Mouse (Mus musculus): ENCODE measurements around the gene Prox2. TPM values are rescaled to one million over a fixed set of nuclear protein-coding genes. Genes with fewer than 3 reads are reported as not detected.
A peak's percentile ranks its signal among the peaks of the same experiment; 100 is the strongest.

Prox2 gene
- 3.0 and 3.1 TPM in 2 replicates for polyA plus RNA-seq (2015; fragmentation: Nextera tagmentation; extraction: Ambion mirVana)

DNA sequence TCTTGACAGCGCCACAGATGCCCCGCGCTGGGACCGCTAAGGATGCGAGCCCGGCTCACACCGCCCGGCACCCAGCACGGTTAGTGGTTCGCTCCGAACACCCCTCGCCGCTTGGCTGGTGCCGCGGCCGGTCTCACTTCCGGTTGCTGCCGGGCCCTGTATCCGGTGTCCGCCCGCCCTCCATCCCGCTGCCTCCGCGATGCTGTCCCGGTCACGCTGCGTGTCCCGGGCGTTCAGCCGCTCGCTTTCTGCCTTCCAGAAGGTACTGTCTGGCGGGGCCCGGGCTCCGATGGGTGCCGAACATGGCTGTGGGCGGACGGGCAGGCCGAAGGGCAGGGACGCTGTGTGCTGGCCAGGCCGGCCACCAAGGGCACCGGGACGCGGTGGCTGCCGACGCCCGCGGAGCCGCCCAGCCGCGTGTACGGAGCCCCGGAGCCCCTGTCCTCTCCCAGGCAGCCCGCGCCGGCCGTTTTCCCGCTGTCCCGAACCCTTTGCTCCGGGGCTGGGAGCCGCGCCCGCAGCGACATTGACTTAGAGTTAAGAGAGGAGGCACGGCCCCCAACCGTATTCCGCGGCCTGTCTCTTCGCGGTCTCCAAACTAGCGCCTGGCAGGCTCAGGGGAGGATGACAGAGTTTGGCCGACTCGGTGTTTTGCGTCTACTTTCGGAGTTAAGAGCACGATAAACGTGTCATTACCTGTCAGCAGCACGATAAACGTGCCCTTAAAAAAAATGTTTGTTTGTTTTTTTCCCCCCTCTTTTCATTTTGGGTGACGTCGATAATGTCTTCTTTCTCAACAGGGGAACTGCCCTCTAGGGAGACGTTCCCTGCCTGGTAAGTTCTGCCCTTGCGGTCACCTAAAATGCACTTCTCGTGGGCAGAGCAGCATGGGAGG is at the start of gene Prox2, which contains the start of gene Dlst:
TSS of gene Prox2 (minus strand) at position 62 of the 895 bp plus-strand sequence.
TSS of gene Dlst (plus strand) at position 136 of the 895 bp plus-strand sequence.
- peaks cover 60% of the 10 kb centered on the region for H3K4me1 ChIP-seq (replicated peaks)
- peak; percentile 93 for ATAC-seq (ENCODE audit: low read depth)

GRCm38 (mm10) chr12:85159592-85159991 is 49.0 kb upstream of the Prox2 start:
- Histone ChIP-seq H3K36me3 (no peaks in the 10 kb centered on the region), H3K9ac (no peak overlapping the region), H3K27me3 (0 out of 2 replicates have a peak, but pooled peaks cover 3% of the 10 kb centered on the region), H3K4me1 (replicated peaks) (peaks cover 7% of the 10 kb centered on the region), H3K27ac (no peak overlapping the region), H3K4me3 (replicated peaks) (no peak overlapping the region), H3K4me2 (no peak overlapping the region), H3K9me3 (replicated peaks) (no peaks in the 10 kb centered on the region)
- ATAC-seq (ENCODE audit: low read depth) (no peak), DNase-seq (no peak)
- WGBS (ENCODE audit: insufficient replicate concordance): 50% methylated on average over 5 of the region's 5 CpGs

More for the DNA sequence above, at the start of gene Prox2, which contains the start of gene Dlst:
- DNase-seq: peak; percentile 85
- Histone ChIP-seq H3K9ac (peak within 1 kb of the TSS; percentile 97), H3K4me2 (peak within 1 kb of the TSS; percentile 83), H3K27ac (peak within 1 kb of the TSS; percentile 91), H3K4me3 (replicated peaks) (peak within 1 kb of the TSS; percentile 99), H3K36me3 (peaks cover 24% of the 10 kb centered on the region), H3K27me3 (no peaks in the 10 kb centered on the region), H3K9me3 (replicated peaks) (no peaks in the 10 kb centered on the region)
- under 1% methylated on average over 83 of the region's 83 CpGs for WGBS (ENCODE audit: insufficient replicate concordance)

GRCm38 (mm10) chr12:85158801-85159200 is 48.2 kb upstream of the Prox2 start:
- H3K27ac ChIP-seq: no peak overlapping the region
- no peak overlapping the region for H3K9ac ChIP-seq
- 0 out of 2 replicates have a peak, but pooled peaks cover 3% of the 10 kb centered on the region for H3K27me3 ChIP-seq
- H3K9me3 ChIP-seq (replicated peaks): no peaks in the 10 kb centered on the region
- H3K36me3 ChIP-seq: no peaks in the 10 kb centered on the region
- ATAC-seq (ENCODE audit: low read depth) (no peak), DNase-seq (no peak)
- no peak overlapping the region for H3K4me2 ChIP-seq
- WGBS (ENCODE audit: insufficient replicate concordance): 71% methylated on average over 8 of the region's 8 CpGs
- H3K4me3 ChIP-seq (replicated peaks): no peak overlapping the region
- peaks cover 7% of the 10 kb centered on the region for H3K4me1 ChIP-seq (replicated peaks)

GRCm38 (mm10) chr12:85157797-85158460 is 47.4 kb upstream of the Prox2 start:
- Histone ChIP-seq H3K9ac (no peak overlapping the region), H3K27me3 (0 out of 2 replicates have a peak, but pooled peaks cover 3% of the 10 kb centered on the region), H3K9me3 (replicated peaks) (no peaks in the 10 kb centered on the region), H3K4me3 (replicated peaks) (no peak overlapping the region), H3K36me3 (no peaks in the 10 kb centered on the region), H3K27ac (no peak overlapping the region), H3K4me1 (replicated peaks) (peaks cover 7% of the 10 kb centered on the region), H3K4me2 (no peak overlapping the region)
- ATAC-seq (ENCODE audit: low read depth) (no peak), DNase-seq (no peak)
- WGBS (ENCODE audit: insufficient replicate concordance): 70% methylated on average over 14 of the region's 14 CpGs

GRCm38 (mm10) chr12:85156324-85156723 is 45.8 kb upstream of the Prox2 start:
- no peak overlapping the region for H3K4me3 ChIP-seq (replicated peaks)
- no peak overlapping the region for H3K27ac ChIP-seq
- no peak for ATAC-seq (ENCODE audit: low read depth)
- WGBS (ENCODE audit: insufficient replicate concordance): 19% methylated on average over 6 of the region's 6 CpGs
- H3K9me3 ChIP-seq (replicated peaks): no peaks in the 10 kb centered on the region
- peaks cover 3% of the 10 kb centered on the region; the same call in 1 of the 2 replicates for H3K27me3 ChIP-seq
- H3K4me1 ChIP-seq (replicated peaks): peaks cover 12% of the 10 kb centered on the region
- H3K9ac ChIP-seq: no peak overlapping the region
- DNase-seq: no peak
- no peak overlapping the region for H3K4me2 ChIP-seq
- H3K36me3 ChIP-seq: no peaks in the 10 kb centered on the region

- H3K4me1 ChIP-seq (replicated peaks): peaks cover 24% of the 10 kb centered on the region
- H3K36me3 ChIP-seq: no peaks in the 10 kb centered on the region
- H3K4me2 ChIP-seq: no peak overlapping the region
- H3K9ac ChIP-seq: no peak overlapping the region
- DNase-seq (no peak), ATAC-seq (ENCODE audit: low read depth) (peak; percentile 13; the same call in 1 of the 2 replicates)
- H3K4me3 ChIP-seq (replicated peaks): no peak overlapping the region
- H3K27me3 ChIP-seq: peaks cover 26% of the 10 kb centered on the region
- 56% methylated on average over 3 of the region's 3 CpGs for WGBS (ENCODE audit: insufficient replicate concordance)
- H3K27ac ChIP-seq: no peak overlapping the region
- H3K9me3 ChIP-seq (replicated peaks): no peaks in the 10 kb centered on the region
Observed at GRCm38 (mm10) chr12:85153011-85153410, 42.5 kb upstream of the Prox2 start.

GRCm38 (mm10) chr12:85151002-85151774 is 40.6 kb upstream of the Prox2 start, which contains the start of gene Rps6kl1:
Rps6kl1 (minus strand) TSS chr12:85151264.
- H3K4me2 ChIP-seq: peak within 1 kb of the TSS; percentile 65
- H3K9me3 ChIP-seq (replicated peaks): no peaks in the 10 kb centered on the region
- no peaks in the 10 kb centered on the region for H3K36me3 ChIP-seq
- H3K9ac ChIP-seq: peak within 1 kb of the TSS; percentile 56
- ATAC-seq (ENCODE audit: low read depth) (peak; percentile 80), DNase-seq (peak; percentile 32)
- peaks cover 18% of the 10 kb centered on the region for H3K4me1 ChIP-seq (replicated peaks)
- no peak within 1 kb of the TSS for H3K27ac ChIP-seq
- peak within 1 kb of the TSS; percentile 38 for H3K4me3 ChIP-seq (replicated peaks)
- 17% methylated on average over 28 of the region's 28 CpGs for WGBS (ENCODE audit: insufficient replicate concordance)
- peaks cover 27% of the 10 kb centered on the region for H3K27me3 ChIP-seq

DNA sequence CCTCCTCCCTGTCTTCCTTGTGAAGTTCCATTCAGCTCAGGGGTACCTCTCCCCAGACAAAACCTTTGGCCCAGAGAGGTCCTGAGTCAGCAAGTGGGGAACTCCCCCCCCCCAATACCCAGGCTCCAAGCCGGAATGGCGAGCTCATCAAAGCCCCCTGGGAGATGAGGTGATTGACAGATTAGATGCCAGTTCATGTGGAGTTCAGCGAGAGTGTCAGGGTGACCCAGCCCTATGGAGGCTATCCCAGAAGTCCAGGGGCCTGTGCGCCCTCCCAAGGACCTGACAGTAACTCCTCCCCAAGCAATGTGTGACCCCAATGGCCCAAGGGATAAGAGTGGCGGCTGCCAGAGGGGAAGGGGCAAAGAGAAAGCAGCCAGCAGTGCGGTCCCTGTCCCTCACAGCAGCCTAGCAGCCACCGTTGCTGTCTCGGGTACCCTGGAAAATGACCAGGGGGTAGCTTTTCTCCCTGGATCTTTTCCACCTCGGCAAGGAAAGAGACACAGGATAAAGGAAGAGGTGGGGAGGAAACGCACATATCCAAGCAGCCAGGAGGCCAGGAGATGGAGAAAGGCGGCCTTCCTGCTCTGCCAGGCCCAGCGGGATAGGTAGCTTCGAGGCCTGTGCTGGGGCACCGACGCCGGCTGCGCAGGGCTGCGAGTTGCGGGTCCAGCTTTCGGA is 39.9 kb upstream of the Prox2 start:
- Histone ChIP-seq H3K27ac (no peak overlapping the region), H3K4me2 (peak overlapping the region; percentile 65), H3K9me3 (replicated peaks) (no peaks in the 10 kb centered on the region), H3K4me1 (replicated peaks) (peaks cover 17% of the 10 kb centered on the region), H3K36me3 (no peaks in the 10 kb centered on the region), H3K9ac (peak overlapping the region; percentile 56), H3K4me3 (replicated peaks) (peak overlapping the region; percentile 38), H3K27me3 (peaks cover 27% of the 10 kb centered on the region)
- no peak for DNase-seq
- WGBS (ENCODE audit: insufficient replicate concordance): 20% methylated on average over 20 of the region's 20 CpGs
- no peak for ATAC-seq (ENCODE audit: low read depth)

- 70% methylated on average over 9 of the region's 9 CpGs for WGBS (ENCODE audit: insufficient replicate concordance)
Observed at GRCm38 (mm10) chr12:85146881-85147280, 36.3 kb upstream of the Prox2 start.

DNA sequence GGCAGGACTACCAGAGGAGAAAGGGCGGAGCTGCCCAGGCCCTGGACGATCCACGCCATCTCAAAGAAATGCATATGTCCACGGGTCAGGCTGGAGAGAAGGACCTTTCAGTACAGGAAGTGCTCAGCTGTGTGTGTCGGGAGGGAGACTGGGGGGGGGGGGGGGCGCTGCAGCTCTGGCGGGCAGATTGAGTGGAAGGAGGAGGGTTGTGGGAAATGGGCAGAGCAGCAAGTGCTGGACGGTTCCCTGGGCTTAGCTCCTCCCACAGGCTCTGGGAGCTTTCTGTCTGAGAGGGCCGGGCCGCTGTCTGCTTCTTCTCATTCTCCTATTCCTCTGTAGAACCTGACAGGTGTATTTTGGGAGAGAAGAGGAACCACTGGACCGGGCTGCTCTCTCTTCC is 35.8 kb upstream of the Prox2 start:
- Histone ChIP-seq H3K9me3 (replicated peaks) (no peaks in the 10 kb centered on the region), H3K4me2 (no peak overlapping the region), H3K27me3 (peaks cover 31% of the 10 kb centered on the region), H3K9ac (no peak overlapping the region), H3K4me1 (replicated peaks) (peaks cover 14% of the 10 kb centered on the region), H3K27ac (no peak overlapping the region), H3K4me3 (replicated peaks) (no peak overlapping the region), H3K36me3 (no peaks in the 10 kb centered on the region)
- DNase-seq (no peak), ATAC-seq (ENCODE audit: low read depth) (no peak)
- WGBS (ENCODE audit: insufficient replicate concordance): 30% methylated on average over 9 of the region's 11 CpGs

More at GRCm38 (mm10) chr12:85146881-85147280, 36.3 kb upstream of the Prox2 start:
- no peak overlapping the region for H3K4me3 ChIP-seq (replicated peaks)
- DNase-seq (no peak), ATAC-seq (ENCODE audit: low read depth) (no peak)
- no peak overlapping the region for H3K9ac ChIP-seq
- no peaks in the 10 kb centered on the region for H3K9me3 ChIP-seq (replicated peaks)
- H3K36me3 ChIP-seq: no peaks in the 10 kb centered on the region
- H3K27me3 ChIP-seq: peaks cover 29% of the 10 kb centered on the region
- no peak overlapping the region for H3K4me2 ChIP-seq
- H3K4me1 ChIP-seq (replicated peaks): peaks cover 19% of the 10 kb centered on the region
- H3K27ac ChIP-seq: no peak overlapping the region

Measured in liver, embryonic 13.5 days (tissue).